Mouse (Mus musculus) layer of hippocampus, adult 9-10 months (tissue): ENCODE measurements around the gene Gm29644.
"Not testable (repeated sequence)": the region's sequence is repeated elsewhere in the genome, so short reads cannot be mapped to it uniquely, and the experiment has no call there.

Experiments
- DNase-seq: peaks from one replicate; pipeline ENCODE4 v3.0.0; 2022; ENCODE audit warnings: low spot score

Gene Gm29644

DNA sequence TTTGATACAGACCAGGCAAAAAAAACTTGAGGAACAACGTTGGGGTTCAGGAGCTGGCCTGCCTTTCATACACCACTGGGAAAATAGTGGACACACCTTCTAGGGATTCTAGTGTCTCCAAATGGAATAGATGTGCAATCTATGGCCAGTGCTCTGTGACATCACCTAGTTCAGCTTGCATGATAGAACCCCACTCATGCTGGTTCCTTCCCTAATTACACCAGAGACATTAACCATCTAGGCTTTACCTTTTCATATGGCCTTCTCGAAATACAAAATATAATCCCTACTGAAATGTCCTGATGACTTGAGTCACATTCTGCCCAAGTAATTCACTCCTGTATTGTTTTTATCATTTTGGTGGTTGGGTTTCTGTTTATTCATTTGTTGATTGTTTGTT lies at the start of gene Gm29644, which contains the start of gene Gm29423:
TSS of gene Gm29644 (minus strand) at position 157 of the 400 bp plus-strand sequence.
TSS of gene Gm29423 (minus strand) at position 101 of the 400 bp plus-strand sequence.
- not testable (repeated sequence) for DNase-seq

DNA sequence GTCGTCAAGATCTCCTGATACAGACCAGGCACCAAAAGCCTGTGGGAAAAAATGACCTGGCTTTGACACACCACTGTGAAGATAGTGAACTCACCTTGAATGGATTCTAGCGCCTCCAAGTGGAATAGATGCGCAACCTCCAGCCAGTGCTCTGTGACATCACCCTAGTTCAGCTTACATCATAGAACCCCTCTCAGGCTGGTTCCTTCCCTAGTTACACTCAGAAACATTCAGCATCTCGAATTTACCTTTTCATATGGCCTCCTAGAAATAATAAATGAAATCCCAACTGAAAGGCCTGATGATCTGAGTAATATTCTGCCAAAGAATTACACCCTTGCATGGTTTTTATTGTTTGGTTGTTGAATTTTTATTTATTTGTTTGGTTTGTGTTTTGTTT lies 29.6 kb downstream of the Gm29644 start, which contains the start of gene Gm21118:
TSS of gene Gm21118 (minus strand) at position 101 of the 400 bp plus-strand sequence.
- not testable (repeated sequence) for DNase-seq
